Mouse (Mus musculus) retina, postnatal 7 days (tissue): ENCODE results near the gene Ccdc9.
A peak's percentile ranks its signal among the peaks of the same experiment; 100 is the strongest.

ENCODE experiments used
- DNase-seq: peaks from one replicate; pipeline ENCODE4 v3.0.0-alpha.2; 2012; ENCODE audit warnings: low read depth, low spot score

Ccdc9 gene

GRCm38 (mm10) chr7:16286026-16286961 lies at the start of gene Ccdc9:
Gene Ccdc9, minus strand, starts transcription at chr7:16286795.
- DNase-seq = peak; percentile 96

- no peak for DNase-seq
Observed at GRCm38 (mm10) chr7:16329146-16329545, 42.6 kb upstream of the Ccdc9 start.

GRCm38 (mm10) chr7:16326607-16326971 lies 40.0 kb upstream of the Ccdc9 start:
- no peak for DNase-seq

- DNase-seq = peak; percentile 75
Observed at GRCm38 (mm10) chr7:16325920-16326606, 39.5 kb upstream of the Ccdc9 start.

- DNase-seq = no peak
Observed at GRCm38 (mm10) chr7:16324661-16325060, 38.1 kb upstream of the Ccdc9 start.

- DNase-seq = no peak
Observed at GRCm38 (mm10) chr7:16320479-16320878, 33.9 kb upstream of the Ccdc9 start.

GRCm38 (mm10) chr7:16319216-16319615 lies 32.6 kb upstream of the Ccdc9 start:
- DNase-seq = no peak

GRCm38 (mm10) chr7:16317094-16317493 lies 30.5 kb upstream of the Ccdc9 start:
- no peak for DNase-seq

GRCm38 (mm10) chr7:16315222-16315759 lies 28.7 kb upstream of the Ccdc9 start:
- no peak for DNase-seq

GRCm38 (mm10) chr7:16314221-16314775 lies 27.7 kb upstream of the Ccdc9 start:
- no peak for DNase-seq

- peak; percentile 66 for DNase-seq
Observed at GRCm38 (mm10) chr7:16313481-16314220, 27.1 kb upstream of the Ccdc9 start.

- DNase-seq = no peak
Observed at GRCm38 (mm10) chr7:16312672-16313311, 26.2 kb upstream of the Ccdc9 start.

- no peak for DNase-seq
Observed at GRCm38 (mm10) chr7:16312011-16312671, 25.5 kb upstream of the Ccdc9 start.

GRCm38 (mm10) chr7:16311453-16312004 lies 24.9 kb upstream of the Ccdc9 start:
- DNase-seq = no peak

GRCm38 (mm10) chr7:16310521-16311452 lies 24.2 kb upstream of the Ccdc9 start:
- no peak for DNase-seq

GRCm38 (mm10) chr7:16310020-16310520 lies 23.5 kb upstream of the Ccdc9 start:
- no peak for DNase-seq

GRCm38 (mm10) chr7:16309318-16310019 lies 22.9 kb upstream of the Ccdc9 start:
- no peak for DNase-seq
